Mouse (Mus musculus): ENCODE measurements around the gene Rgs4. TPM values are rescaled to one million over a fixed set of nuclear protein-coding genes. Genes with fewer than 3 reads are reported as not detected.

The Rgs4 gene
- 4.1 and 4.4 TPM in 2 replicates for polyA plus RNA-seq (2015; fragmentation: Nextera tagmentation; extraction: Ambion mirVana)

GRCm38 (mm10) chr1:169747473-169747872, at the start of gene Rgs4:
TSS of gene Rgs4 (minus strand) at chr1:169747642.

Other genes starting within 250 kb of the Rgs4 start
- gene Nuf2, start 216.2 kb downstream of the Rgs4 start, polyA plus RNA-seq (2015; fragmentation: Nextera tagmentation; extraction: Ambion mirVana) = 10.2 and 11.6 TPM in 2 replicates
- gene Rgs5, start 92.1 kb downstream of the Rgs4 start, polyA plus RNA-seq (2015; fragmentation: Nextera tagmentation; extraction: Ambion mirVana) = 14.8 and 15.8 TPM in 2 replicates
- not detected in 2 replicates for gene Ccdc190, start 181.0 kb upstream of the Rgs4 start, polyA plus RNA-seq (2015; fragmentation: Nextera tagmentation; extraction: Ambion mirVana)
- gene Hsd17b7, start 221.6 kb upstream of the Rgs4 start, polyA plus RNA-seq (2015; fragmentation: Nextera tagmentation; extraction: Ambion mirVana) = 6.2 and 7.2 TPM in 2 replicates